Mouse (Mus musculus): Measurements from ENCODE around the gene Mcpt4. TPM values are rescaled to one million over a fixed set of nuclear protein-coding genes. Genes with fewer than 3 reads are reported as not detected.
"Not testable (repeated sequence)": the region's sequence is repeated elsewhere in the genome, so short reads cannot be mapped to it uniquely, and the experiment has no call there.

Mcpt4 gene
- total and polyA plus RNA-seq, 2 experiments from 2014 or later: 0.48 TPM; not detected in 1

DNA sequence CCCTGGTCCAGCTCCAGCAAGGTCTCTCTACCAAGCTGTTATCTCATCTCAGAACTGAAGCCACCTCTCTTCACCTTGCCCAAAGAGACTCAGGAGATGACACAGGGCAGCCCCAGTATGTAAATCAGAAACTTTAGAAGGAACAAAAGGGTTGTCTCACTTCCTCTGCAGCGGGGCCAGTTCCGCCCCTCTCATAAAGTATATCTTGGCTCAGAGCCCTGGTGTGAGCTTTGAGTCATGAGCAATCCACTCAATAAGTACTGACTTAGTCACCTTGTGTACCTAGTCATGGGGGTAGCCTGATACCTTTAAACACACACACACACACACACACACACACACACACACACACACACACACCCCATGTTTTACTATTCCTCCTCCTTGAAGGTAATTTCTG lies 27.7 kb downstream of the Mcpt4 start:
- WGBS: 74% methylated on average over 2 of the region's 2 CpGs
- no peaks in the 10 kb centered on the region for H3K9me3 ChIP-seq (ENCODE audit: low read length)
- TF ChIP-seq CTCF (IDR thresholded peaks at IDR 0.05; ENCODE audit: low read depth): no peak
- no peak overlapping the region for H3K4me3 ChIP-seq (ENCODE audit: low read length)
- no peaks in the 10 kb centered on the region for H3K36me3 ChIP-seq (ENCODE audit: insufficient read depth, low read length)
- no peaks in the 10 kb centered on the region for H3K27me3 ChIP-seq (ENCODE audit: insufficient read depth, low read length)
- no peak overlapping the region for H3K9ac ChIP-seq (replicated peaks; ENCODE audit: low read length)
- DNase-seq (ENCODE audit: low spot score) (no peak), ATAC-seq (no peak)
- no peaks in the 10 kb centered on the region for H3K4me1 ChIP-seq (ENCODE audit: insufficient read depth, low read length)
- H3K4me2 ChIP-seq (ENCODE audit: low read depth, low read length): no peak overlapping the region
- H3K27ac ChIP-seq: no peak overlapping the region

DNA sequence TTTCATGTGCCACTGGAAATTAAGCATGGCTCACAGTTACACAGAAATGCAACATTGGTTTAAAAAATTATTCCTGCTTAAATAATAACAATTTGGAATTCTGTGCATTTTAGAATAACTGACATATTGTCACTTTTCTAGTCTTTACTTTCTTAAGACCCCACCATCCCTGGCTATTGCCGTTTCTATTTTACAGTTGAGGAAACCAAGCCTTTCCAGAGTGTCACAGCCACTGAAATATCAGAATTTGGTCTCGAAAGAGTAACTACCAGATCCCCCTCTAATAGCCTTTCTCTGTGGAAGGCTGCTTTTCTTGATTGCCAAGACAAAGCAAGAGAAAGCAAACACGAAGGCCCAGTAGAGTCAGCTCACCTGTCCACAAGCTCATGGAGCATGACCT lies 31.7 kb downstream of the Mcpt4 start, which contains the start of gene Mcpt9:
Mcpt9 (minus strand) TSS at position 101 of the 400 bp plus-strand sequence.
- H3K27ac ChIP-seq; DNase-seq (ENCODE audit: low spot score); H3K4me3 ChIP-seq (ENCODE audit: low read length); ATAC-seq; H3K27me3 ChIP-seq (ENCODE audit: insufficient read depth, low read length); H3K36me3 ChIP-seq (ENCODE audit: insufficient read depth, low read length); H3K4me2 ChIP-seq (ENCODE audit: low read depth, low read length); H3K4me1 ChIP-seq (ENCODE audit: insufficient read depth, low read length); H3K9ac ChIP-seq (replicated peaks; ENCODE audit: low read length); H3K9me3 ChIP-seq (ENCODE audit: low read length): not testable (repeated sequence)
- 71% methylated on average over 3 of the region's 3 CpGs for WGBS

DNA sequence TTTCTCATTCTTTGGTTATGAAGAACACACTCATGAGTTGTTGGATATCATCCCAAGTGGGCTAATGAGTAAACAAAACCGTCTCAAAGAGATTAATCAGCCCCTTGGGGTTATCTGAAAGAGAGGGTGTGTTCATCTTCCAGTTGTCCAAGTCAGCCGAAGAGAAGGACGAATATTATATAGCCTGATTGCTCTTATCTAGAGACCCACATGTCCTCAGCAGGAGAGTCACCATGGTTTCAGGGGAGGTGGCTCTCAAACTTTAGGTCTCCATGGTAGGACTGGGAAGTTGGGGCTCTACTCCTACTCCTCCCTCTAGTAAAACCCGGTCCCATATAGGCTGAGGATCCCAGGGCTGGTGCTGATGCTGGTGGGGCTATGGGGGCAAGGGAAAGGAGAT lies 40.8 kb downstream of the Mcpt4 start:
- H3K27me3 ChIP-seq (ENCODE audit: insufficient read depth, low read length); H3K27ac ChIP-seq; H3K36me3 ChIP-seq (ENCODE audit: insufficient read depth, low read length); ATAC-seq; H3K4me1 ChIP-seq (ENCODE audit: insufficient read depth, low read length); DNase-seq (ENCODE audit: low spot score); H3K9ac ChIP-seq (replicated peaks; ENCODE audit: low read length); H3K4me2 ChIP-seq (ENCODE audit: low read depth, low read length); H3K9me3 ChIP-seq (ENCODE audit: low read length); H3K4me3 ChIP-seq (ENCODE audit: low read length): not testable (repeated sequence)
- 79% methylated on average over 3 of the region's 4 CpGs for WGBS

DNA sequence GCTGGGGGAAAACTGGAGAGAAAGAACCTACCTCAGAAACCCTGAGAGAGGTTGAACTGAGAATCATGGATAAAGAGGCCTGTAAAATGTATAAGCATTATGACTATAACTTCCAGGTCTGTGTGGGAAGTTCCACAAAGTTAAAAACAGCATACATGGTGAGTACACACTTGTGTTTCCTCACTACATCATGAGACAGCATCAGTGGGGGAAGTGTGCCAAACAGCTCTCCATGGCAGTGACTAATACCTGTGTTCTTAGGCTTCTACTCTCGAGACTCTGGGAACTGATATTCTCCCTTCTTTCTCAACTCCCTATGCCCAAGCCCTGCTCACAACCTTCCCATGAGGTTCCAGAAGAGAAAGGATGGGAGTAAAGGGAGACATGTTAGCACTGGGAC lies 42.7 kb downstream of the Mcpt4 start:
- no peak overlapping the region for H3K4me3 ChIP-seq (ENCODE audit: low read length)
- no peak overlapping the region for H3K9ac ChIP-seq (replicated peaks; ENCODE audit: low read length)
- no peak for TF ChIP-seq CTCF (IDR thresholded peaks at IDR 0.05; ENCODE audit: low read depth)
- DNase-seq (ENCODE audit: low spot score) (no peak), ATAC-seq (no peak)
- H3K27me3 ChIP-seq (ENCODE audit: insufficient read depth, low read length): no peaks in the 10 kb centered on the region
- H3K4me2 ChIP-seq (ENCODE audit: low read depth, low read length): no peak overlapping the region
- H3K27ac ChIP-seq: no peak overlapping the region
- no peaks in the 10 kb centered on the region for H3K9me3 ChIP-seq (ENCODE audit: low read length)
- H3K36me3 ChIP-seq (ENCODE audit: insufficient read depth, low read length): no peaks in the 10 kb centered on the region
- H3K4me1 ChIP-seq (ENCODE audit: insufficient read depth, low read length): no peaks in the 10 kb centered on the region
- 71% methylated on average over 1 of the region's 1 CpGs for WGBS

DNA sequence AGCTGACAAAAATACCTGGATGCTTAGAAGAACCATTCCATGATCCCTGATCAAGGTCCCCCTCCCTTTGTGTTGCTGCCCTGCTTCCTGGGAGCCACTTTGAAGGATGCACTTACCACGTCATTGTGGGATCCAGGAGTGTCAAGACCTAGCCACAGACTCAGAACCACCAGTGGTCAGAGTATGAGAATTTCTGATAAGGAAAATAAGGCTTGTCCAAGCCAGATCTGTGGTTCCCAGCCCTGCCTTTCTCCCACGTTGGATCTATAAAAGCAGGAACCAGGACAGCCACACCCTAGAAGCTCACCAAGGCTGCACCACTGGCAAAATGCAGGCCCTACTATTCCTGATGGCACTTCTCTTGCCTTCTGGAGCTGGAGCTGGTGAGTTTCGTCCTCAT lies 44.4 kb downstream of the Mcpt4 start, which contains the start of gene Mcpt1:
Mcpt1 (plus strand) TSS at position 301 of the 400 bp plus-strand sequence.
- H3K9ac ChIP-seq (replicated peaks; ENCODE audit: low read length); ATAC-seq; DNase-seq (ENCODE audit: low spot score); H3K9me3 ChIP-seq (ENCODE audit: low read length); H3K4me2 ChIP-seq (ENCODE audit: low read depth, low read length); H3K27me3 ChIP-seq (ENCODE audit: insufficient read depth, low read length); H3K27ac ChIP-seq; H3K36me3 ChIP-seq (ENCODE audit: insufficient read depth, low read length); H3K4me1 ChIP-seq (ENCODE audit: insufficient read depth, low read length); H3K4me3 ChIP-seq (ENCODE audit: low read length): not testable (repeated sequence)
- WGBS: 81% methylated on average over 3 of the region's 3 CpGs

DNA sequence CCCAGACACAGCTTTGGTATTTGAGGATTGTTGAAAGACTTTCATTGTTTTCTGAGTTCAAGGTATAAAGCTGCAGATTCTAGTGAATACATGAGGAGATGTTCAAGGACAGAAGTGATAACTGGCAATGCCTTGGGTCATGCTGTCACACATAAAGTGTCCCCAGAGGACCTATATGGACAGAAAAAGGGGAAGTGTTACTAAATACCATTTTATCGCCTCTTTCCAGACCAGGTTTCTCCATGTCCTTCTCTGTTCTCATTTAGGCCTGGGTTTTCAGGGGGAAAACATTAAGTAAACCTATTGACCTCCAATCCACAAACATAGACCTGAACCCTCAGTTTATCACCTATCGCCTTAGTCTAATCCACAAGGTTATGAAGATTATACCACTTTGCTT lies 48.2 kb downstream of the Mcpt4 start:
- no peaks in the 10 kb centered on the region for H3K9me3 ChIP-seq (ENCODE audit: low read length)
- WGBS: 98% methylated on average over 2 of the region's 2 CpGs
- no peak overlapping the region for H3K9ac ChIP-seq (replicated peaks; ENCODE audit: low read length)
- H3K27me3 ChIP-seq (ENCODE audit: insufficient read depth, low read length): no peaks in the 10 kb centered on the region
- no peak overlapping the region for H3K4me2 ChIP-seq (ENCODE audit: low read depth, low read length)
- no peak overlapping the region for H3K4me3 ChIP-seq (ENCODE audit: low read length)
- no peak for ATAC-seq
- no peak for DNase-seq (ENCODE audit: low spot score)
- H3K27ac ChIP-seq: no peak overlapping the region
- no peaks in the 10 kb centered on the region for H3K36me3 ChIP-seq (ENCODE audit: insufficient read depth, low read length)
- no peak for TF ChIP-seq CTCF (IDR thresholded peaks at IDR 0.05; ENCODE audit: low read depth)
- no peaks in the 10 kb centered on the region for H3K4me1 ChIP-seq (ENCODE audit: insufficient read depth, low read length)

DNA sequence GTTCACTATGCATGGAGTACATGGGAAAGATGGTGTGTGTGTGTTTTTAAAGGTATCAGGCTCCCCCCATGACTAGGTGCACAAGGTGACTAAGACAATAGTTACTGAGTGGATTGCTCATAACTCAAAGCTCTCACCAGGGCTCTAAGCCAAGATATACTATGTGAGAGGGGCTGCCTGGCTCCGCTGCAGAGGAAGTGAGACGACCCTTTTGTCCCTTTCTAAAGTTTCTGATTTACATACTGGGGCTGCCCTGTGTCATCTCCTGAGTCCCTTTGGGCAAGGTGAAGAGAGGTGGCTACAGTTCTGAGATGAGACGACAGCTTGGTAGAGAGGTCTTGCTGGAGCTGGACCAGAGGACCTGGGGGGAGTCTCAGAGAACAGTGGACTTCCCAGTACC lies 49.0 kb downstream of the Mcpt4 start:
- H3K27ac ChIP-seq: no peak overlapping the region
- H3K9ac ChIP-seq (replicated peaks; ENCODE audit: low read length): no peak overlapping the region
- H3K4me3 ChIP-seq (ENCODE audit: low read length): no peak overlapping the region
- ATAC-seq (no peak), DNase-seq (ENCODE audit: low spot score) (no peak)
- no peaks in the 10 kb centered on the region for H3K4me1 ChIP-seq (ENCODE audit: insufficient read depth, low read length)
- H3K9me3 ChIP-seq (ENCODE audit: low read length): no peaks in the 10 kb centered on the region
- no peaks in the 10 kb centered on the region for H3K27me3 ChIP-seq (ENCODE audit: insufficient read depth, low read length)
- no peak for TF ChIP-seq CTCF (IDR thresholded peaks at IDR 0.05; ENCODE audit: low read depth)
- 64% methylated on average over 3 of the region's 3 CpGs for WGBS
- no peak overlapping the region for H3K4me2 ChIP-seq (ENCODE audit: low read depth, low read length)
- no peaks in the 10 kb centered on the region for H3K36me3 ChIP-seq (ENCODE audit: insufficient read depth, low read length)

Small RNA genes lying within 50 kb of the gene (microRNA-seq; reads per million reads assigned to microRNA genes)
- 0 reads per million in 2 experiments for gene Mir6949

Other genes with a start within 250 kb of the Mcpt4 start
- gene Nfatc4, start 239.2 kb downstream of the Mcpt4 start, total RNA-seq (2014; rRNA removed): 13.9 and 21.9 TPM in 2 replicates
- 5.9 and 6.8 TPM in 2 replicates for gene Nfatc4, start 239.2 kb downstream of the Mcpt4 start, polyA plus RNA-seq (2015; fragmentation: Nextera tagmentation; extraction: Ambion mirVana)
- gene Nynrin, start 208.3 kb downstream of the Mcpt4 start, total RNA-seq (2014; rRNA removed): 33.6 and 39.3 TPM in 2 replicates
- gene Nynrin, start 208.3 kb downstream of the Mcpt4 start, polyA plus RNA-seq (2015; fragmentation: Nextera tagmentation; extraction: Ambion mirVana): 5.1 and 6.4 TPM in 2 replicates
- gene Cbln3, start 177.9 kb downstream of the Mcpt4 start, total RNA-seq (2014; rRNA removed): 2.1 and 5.0 TPM in 2 replicates
- 0.67 and 0.68 TPM in 2 replicates for gene Cbln3, start 177.9 kb downstream of the Mcpt4 start, polyA plus RNA-seq (2015; fragmentation: Nextera tagmentation; extraction: Ambion mirVana)
- 15.1 and 17.9 TPM in 2 replicates for gene Khnyn, start 177.4 kb downstream of the Mcpt4 start, total RNA-seq (2014; rRNA removed)
- 7.0 and 7.1 TPM in 2 replicates for gene Khnyn, start 177.4 kb downstream of the Mcpt4 start, polyA plus RNA-seq (2015; fragmentation: Nextera tagmentation; extraction: Ambion mirVana)
- 120 and 138 TPM in 2 replicates for gene Sdr39u1, start 162.0 kb downstream of the Mcpt4 start, total RNA-seq (2014; rRNA removed)
- 134 and 136 TPM in 2 replicates for gene Sdr39u1, start 162.0 kb downstream of the Mcpt4 start, polyA plus RNA-seq (2015; fragmentation: Nextera tagmentation; extraction: Ambion mirVana)
- gene Cma1, start 117.6 kb downstream of the Mcpt4 start, total RNA-seq (2014; rRNA removed): 0.21 and 1.6 TPM in 2 replicates
- 0.88 and 1.3 TPM in 2 replicates for gene Cma1, start 117.6 kb downstream of the Mcpt4 start, polyA plus RNA-seq (2015; fragmentation: Nextera tagmentation; extraction: Ambion mirVana)
- gene Cma2, start 111.3 kb downstream of the Mcpt4 start, total RNA-seq (2014; rRNA removed): not detected in 2 replicates
- not detected in 2 replicates for gene Cma2, start 111.3 kb downstream of the Mcpt4 start, polyA plus RNA-seq (2015; fragmentation: Nextera tagmentation; extraction: Ambion mirVana)
- gene Mcpt1, start 44.3 kb downstream of the Mcpt4 start, total RNA-seq (2014; rRNA removed): not detected in 2 replicates
- gene Mcpt1, start 44.3 kb downstream of the Mcpt4 start, polyA plus RNA-seq (2015; fragmentation: Nextera tagmentation; extraction: Ambion mirVana): not detected in 2 replicates
- not detected in 2 replicates for gene Mcpt9, start 31.8 kb downstream of the Mcpt4 start, total RNA-seq (2014; rRNA removed)
- not detected in 2 replicates for gene Mcpt9, start 31.8 kb downstream of the Mcpt4 start, polyA plus RNA-seq (2015; fragmentation: Nextera tagmentation; extraction: Ambion mirVana)
- gene Mcpt2, start 20.3 kb downstream of the Mcpt4 start, total RNA-seq (2014; rRNA removed): not detected in 2 replicates
- not detected in 2 replicates for gene Mcpt2, start 20.3 kb downstream of the Mcpt4 start, polyA plus RNA-seq (2015; fragmentation: Nextera tagmentation; extraction: Ambion mirVana)
- not detected in 2 replicates for gene Mcpt8, start 23.0 kb upstream of the Mcpt4 start, total RNA-seq (2014; rRNA removed)
- gene Mcpt8, start 23.0 kb upstream of the Mcpt4 start, polyA plus RNA-seq (2015; fragmentation: Nextera tagmentation; extraction: Ambion mirVana): not detected in 2 replicates
- not detected in 2 replicates for gene Ctsg, start 40.3 kb upstream of the Mcpt4 start, total RNA-seq (2014; rRNA removed)
- not detected in 2 replicates for gene Ctsg, start 40.3 kb upstream of the Mcpt4 start, polyA plus RNA-seq (2015; fragmentation: Nextera tagmentation; extraction: Ambion mirVana)
- gene Gzme, start 58.3 kb upstream of the Mcpt4 start, total RNA-seq (2014; rRNA removed): not detected in 2 replicates
- not detected in 2 replicates for gene Gzme, start 58.3 kb upstream of the Mcpt4 start, polyA plus RNA-seq (2015; fragmentation: Nextera tagmentation; extraction: Ambion mirVana)
- not detected in 2 replicates for gene Gzmd, start 70.3 kb upstream of the Mcpt4 start, total RNA-seq (2014; rRNA removed)
- not detected in 2 replicates for gene Gzmd, start 70.3 kb upstream of the Mcpt4 start, polyA plus RNA-seq (2015; fragmentation: Nextera tagmentation; extraction: Ambion mirVana)
- not detected in 2 replicates for gene Gzmg, start 97.3 kb upstream of the Mcpt4 start, total RNA-seq (2014; rRNA removed)
- gene Gzmg, start 97.3 kb upstream of the Mcpt4 start, polyA plus RNA-seq (2015; fragmentation: Nextera tagmentation; extraction: Ambion mirVana): not detected in 2 replicates
- gene Gzmn, start 112.3 kb upstream of the Mcpt4 start, total RNA-seq (2014; rRNA removed): not detected in 2 replicates
- not detected in 2 replicates for gene Gzmn, start 112.3 kb upstream of the Mcpt4 start, polyA plus RNA-seq (2015; fragmentation: Nextera tagmentation; extraction: Ambion mirVana)
- gene Gzmf, start 149.1 kb upstream of the Mcpt4 start, total RNA-seq (2014; rRNA removed): not detected in 2 replicates
- gene Gzmf, start 149.1 kb upstream of the Mcpt4 start, polyA plus RNA-seq (2015; fragmentation: Nextera tagmentation; extraction: Ambion mirVana): not detected in 2 replicates
- not detected in 2 replicates for gene Gzmc, start 172.3 kb upstream of the Mcpt4 start, total RNA-seq (2014; rRNA removed)
- gene Gzmc, start 172.3 kb upstream of the Mcpt4 start, polyA plus RNA-seq (2015; fragmentation: Nextera tagmentation; extraction: Ambion mirVana): 0.33 TPM in 1 of 2 replicates, not detected in the other
- gene Gzmb, start 199.9 kb upstream of the Mcpt4 start, total RNA-seq (2014; rRNA removed): not detected in 2 replicates
- not detected in 2 replicates for gene Gzmb, start 199.9 kb upstream of the Mcpt4 start, polyA plus RNA-seq (2015; fragmentation: Nextera tagmentation; extraction: Ambion mirVana)